Mouse (Mus musculus): ENCODE data around the gene Ncor2. TPM values are rescaled to one million over a fixed set of nuclear protein-coding genes. Genes with fewer than 3 reads are reported as not detected.

Ncor2 gene
- total and polyA plus RNA-seq, 3 experiments: 5.0 to 46.8 TPM; not detected in 1

GRCm38 (mm10) chr5:125080352-125080751 lies 98.7 kb downstream of the Ncor2 start:
- Histone ChIP-seq H3K36me3 (ENCODE audit: control insufficient read depth in 1 of 2, insufficient read depth in 2 of 2, low read length in 2 of 2) (no peaks in the 10 kb centered on the region; a peak in 1 of 4 replicates), H3K4me1 (ENCODE audit: control insufficient read depth in 1 of 2, insufficient read depth in 2 of 2, low read length in 2 of 2) (no peaks in the 10 kb centered on the region), H3K27ac (ENCODE audit: control insufficient read depth, low read depth, low read length) (no peak overlapping the region), H3K9me3 (replicated peaks; ENCODE audit: insufficient read depth, low read length) (no peaks in the 10 kb centered on the region), H3K9ac (ENCODE audit: control insufficient read depth, low read depth, low read length, poor library complexity, severe bottlenecking) (no peak overlapping the region), H3K4me3 (ENCODE audit: control insufficient read depth in 1 of 2, insufficient read depth in 1 of 2, low read depth in 2 of 2, low read length in 2 of 2) (no peak overlapping the region), H3K27me3 (ENCODE audit: control insufficient read depth in 1 of 2, insufficient read depth in 2 of 2, low read length in 2 of 2) (no peaks in the 10 kb centered on the region), H3K79me2 (ENCODE audit: control insufficient read depth, insufficient read depth, low read length, poor library complexity) (no peaks in the 10 kb centered on the region)
- no peak for DNase-seq (ENCODE audit: low read depth, low spot score)
- TF ChIP-seq ZNF384 (IDR thresholded peaks at IDR 0.05; ENCODE audit: low read depth, low read length): no peak
- TF ChIP-seq USF1 (IDR thresholded peaks at IDR 0.05; ENCODE audit: low read depth, low read length): no peak

GRCm38 (mm10) chr5:125078220-125078619 lies 100.8 kb downstream of the Ncor2 start:
- Histone ChIP-seq H3K27ac (ENCODE audit: control insufficient read depth, low read depth, low read length) (no peak overlapping the region), H3K4me3 (ENCODE audit: control insufficient read depth in 1 of 2, insufficient read depth in 1 of 2, low read depth in 2 of 2, low read length in 2 of 2) (no peak overlapping the region), H3K36me3 (ENCODE audit: control insufficient read depth in 1 of 2, insufficient read depth in 2 of 2, low read length in 2 of 2) (no peaks in the 10 kb centered on the region; a peak in 1 of 4 replicates), H3K27me3 (ENCODE audit: control insufficient read depth in 1 of 2, insufficient read depth in 2 of 2, low read length in 2 of 2) (no peaks in the 10 kb centered on the region), H3K79me2 (ENCODE audit: control insufficient read depth, insufficient read depth, low read length, poor library complexity) (no peaks in the 10 kb centered on the region), H3K9me3 (replicated peaks; ENCODE audit: insufficient read depth, low read length) (no peaks in the 10 kb centered on the region), H3K4me1 (ENCODE audit: control insufficient read depth in 1 of 2, insufficient read depth in 2 of 2, low read length in 2 of 2) (0 out of 4 replicates have a peak, but pooled peaks cover 0 to 3% of the 10 kb centered on the region in 2 experiments), H3K9ac (ENCODE audit: control insufficient read depth, low read depth, low read length, poor library complexity, severe bottlenecking) (no peak overlapping the region)
- no peak for DNase-seq (ENCODE audit: low read depth, low spot score)
- TF ChIP-seq RAD21 (IDR thresholded peaks at IDR 0.05; ENCODE audit: low read depth, low read length): no peak
- no peak for TF ChIP-seq NELFE (IDR thresholded peaks at IDR 0.05; ENCODE audit: low read depth, low read length)
- no peak for TF ChIP-seq SIN3A (IDR thresholded peaks at IDR 0.05; ENCODE audit: low read length)
- no peak for TF ChIP-seq ELF1 (IDR thresholded peaks at IDR 0.05; ENCODE audit: low read depth, low read length)
- TF ChIP-seq TAL1 (IDR thresholded peaks at IDR 0.05; ENCODE audit: low read length): no peak
- no peak for TF ChIP-seq CHD1 (IDR thresholded peaks at IDR 0.05; ENCODE audit: low read depth, low read length)
- TF ChIP-seq MAX (IDR thresholded peaks at IDR 0.05; ENCODE audit: low read length): no peak
- no peak for TF ChIP-seq MAZ (IDR thresholded peaks at IDR 0.05; ENCODE audit: low read depth, low read length)
- no peak for TF ChIP-seq RCOR1 (IDR thresholded peaks at IDR 0.05; ENCODE audit: low read depth, low read length)
- TF ChIP-seq MYB (IDR thresholded peaks at IDR 0.05; ENCODE audit: low read depth, low read length): no peak
- TF ChIP-seq CTCF (IDR thresholded peaks at IDR 0.05 in 2 of 3, conservative IDR thresholded peaks at IDR 0.05 in 1 of 3; ENCODE audit: control insufficient read depth in 1 of 3, insufficient read depth in 1 of 3, low read depth in 2 of 3, low read length in 3 of 3, poor library complexity in 1 of 3, severe bottlenecking in 1 of 3): no peak
- TF ChIP-seq MAFK (IDR thresholded peaks at IDR 0.05; ENCODE audit: borderline replicate concordance, low read depth, low read length): no peak
- TF ChIP-seq SMC3 (IDR thresholded peaks at IDR 0.05; ENCODE audit: low read depth, low read length): no peak
- no peak for TF ChIP-seq ZKSCAN1 (IDR thresholded peaks at IDR 0.05; ENCODE audit: low read depth, low read length)
- TF ChIP-seq EP300 (IDR thresholded peaks at IDR 0.05; ENCODE audit: low read depth in 1 of 2, low read length in 2 of 2): no peak
- TF ChIP-seq JUND (IDR thresholded peaks at IDR 0.05; ENCODE audit: low read depth, low read length): no peak
- no peak for TF ChIP-seq ZMIZ1 (IDR thresholded peaks at IDR 0.05; ENCODE audit: low read depth, low read length)
- TF ChIP-seq GATA1 (IDR thresholded peaks at IDR 0.05; ENCODE audit: low read depth, low read length): no peak
